ENCODE assay signal across 8 mouse cellular contexts in genomic region chr12:104069620-104070019, GRCm38 (mm10). TPM values are rescaled to one million over a fixed set of nuclear protein-coding genes. Genes with fewer than 3 reads are reported as not detected.
DNase-seq lines count a peak whose midpoint lies in the region; ATAC-seq lines count a peak whose summit lies in the region.

No protein-coding gene starts in this region.

- no peaks in the 10 kb centered on the region for H3K9me3 ChIP-seq in embryonic facial prominence, embryonic 11.5 days (replicated peaks; ENCODE audit: control insufficient read depth, low read length)

- no peaks in the 10 kb centered on the region for H3K36me3 ChIP-seq in embryonic facial prominence, embryonic 11.5 days (replicated peaks; ENCODE audit: control insufficient read depth, insufficient read depth, low read depth, low read length)

- WGBS in embryonic facial prominence, embryonic 11.5 days: 15% methylated on average over 2 of the region's 2 CpGs

- no peaks in the 10 kb centered on the region for H3K4me1 ChIP-seq in embryonic facial prominence, embryonic 11.5 days (ENCODE audit: control insufficient read depth, insufficient read depth, low read length)

- peak; percentile 40 for ATAC-seq in CD4-positive, CD25-positive, alpha-beta regulatory T cell, adult 4 months
- ATAC-seq in embryonic facial prominence, embryonic 11.5 days (replicated peaks; ENCODE audit: insufficient number of reproducible peaks, low FRiP score, low TSS enrichment, low read depth): 0 out of 2 replicates have a peak, but pooled peaks have one; percentile 26
- ATAC-seq in hematopoietic stem cell, adult 5-6 weeks (replicated peaks in 1 of 2; ENCODE audit: insufficient read depth in 1 of 2, low FRiP score in 2 of 2, low TSS enrichment in 1 of 2, low read depth in 1 of 2, poor library complexity in 2 of 2, severe bottlenecking in 2 of 2): peak; percentile 49 to 69

- H3K9ac ChIP-seq in embryonic facial prominence, embryonic 11.5 days (replicated peaks; ENCODE audit: low read length): no peak overlapping the region

- no peak overlapping the region for H3K27ac ChIP-seq in embryonic facial prominence, embryonic 11.5 days (replicated peaks; ENCODE audit: low read depth, low read length)

- H3K4me2 ChIP-seq in embryonic facial prominence, embryonic 11.5 days (ENCODE audit: low read depth, low read length): no peak overlapping the region

- H3K27me3 ChIP-seq in embryonic facial prominence, embryonic 11.5 days (ENCODE audit: control insufficient read depth, insufficient read depth, low read length): no peaks in the 10 kb centered on the region

- no peak overlapping the region for H3K4me3 ChIP-seq in embryonic facial prominence, embryonic 11.5 days (ENCODE audit: low read depth, low read length)

- peak; percentile 87 for DNase-seq in adrenal gland, postnatal 14 days
- peak; percentile 85 for DNase-seq in embryonic facial prominence, embryonic 11.5 days (ENCODE audit: low spot score)
- peak; percentile 66 to 86 for DNase-seq in layer of hippocampus, adult 8-10 months (ENCODE audit: low spot score in 2 of 2)
- DNase-seq in lung, postnatal 10 days: peak; percentile 86
- DNase-seq in retina, embryonic 14.5 days (ENCODE audit: low spot score): peak; percentile 91
- peak; percentile 79 for DNase-seq in urinary bladder, postnatal 25 days (ENCODE audit: low spot score)

RNA-seq across cellular contexts. Expression of gene Serpina12, which starts 25.4 kb away (rescaled TPM):
- polyA plus RNA-seq in CD4-positive, CD25-positive, alpha-beta regulatory T cell, adult 4 months (2017; shearing (Covaris generic)): under 1 TPM in 1 of 2 experiments, not detected in 1; 0.26 TPM
- 0.11 and 0.48 TPM in 2 replicates for total RNA-seq in adrenal gland, postnatal 14 days (2021)
- polyA plus RNA-seq in embryonic facial prominence, embryonic 11.5 days (2014; fragmentation: Nextera tagmentation; extraction: Ambion mirVana): not detected in 2 replicates
- not detected in 2 replicates for total RNA-seq in hematopoietic stem cell, adult 5-6 weeks (2017)
- not detected for total RNA-seq in layer of hippocampus, adult 8-10 months (2022)

RNA-seq across cellular contexts. Expression of gene Serpina5, which starts 31.3 kb away (rescaled TPM):
- polyA plus RNA-seq in CD4-positive, CD25-positive, alpha-beta regulatory T cell, adult 4 months (2017; shearing (Covaris generic)): not detected
- 0.30 TPM in 1 of 2 replicates, not detected in the other for total RNA-seq in adrenal gland, postnatal 14 days (2021)
- polyA plus RNA-seq in embryonic facial prominence, embryonic 11.5 days (2014; fragmentation: Nextera tagmentation; extraction: Ambion mirVana): not detected in 2 replicates
- not detected in 2 replicates for total RNA-seq in hematopoietic stem cell, adult 5-6 weeks (2017)
- not detected for total RNA-seq in layer of hippocampus, adult 8-10 months (2022)

RNA-seq across cellular contexts. Expression of gene Serpina3a, which starts 42.9 kb away (rescaled TPM):
- polyA plus RNA-seq in CD4-positive, CD25-positive, alpha-beta regulatory T cell, adult 4 months (2017; shearing (Covaris generic)): not detected
- not detected in 2 replicates for total RNA-seq in adrenal gland, postnatal 14 days (2021)
- not detected in 2 replicates for polyA plus RNA-seq in embryonic facial prominence, embryonic 11.5 days (2014; fragmentation: Nextera tagmentation; extraction: Ambion mirVana)
- total RNA-seq in hematopoietic stem cell, adult 5-6 weeks (2017): not detected in 2 replicates
- not detected for total RNA-seq in layer of hippocampus, adult 8-10 months (2022)

RNA-seq across cellular contexts. Expression of gene Serpina9, which starts 56.1 kb away (rescaled TPM):
- polyA plus RNA-seq in CD4-positive, CD25-positive, alpha-beta regulatory T cell, adult 4 months (2017; shearing (Covaris generic)): 1 to 10 TPM; 1.8 to 4.8 TPM
- total RNA-seq in adrenal gland, postnatal 14 days (2021): 0.22 TPM in 1 of 2 replicates, not detected in the other
- not detected in 2 replicates for polyA plus RNA-seq in embryonic facial prominence, embryonic 11.5 days (2014; fragmentation: Nextera tagmentation; extraction: Ambion mirVana)
- not detected in 2 replicates for total RNA-seq in hematopoietic stem cell, adult 5-6 weeks (2017)
- under 1 TPM; 0.10 to 0.32 (median 0.14) TPM for total RNA-seq in layer of hippocampus, adult 8-10 months (2022)

RNA-seq across cellular contexts. Expression of gene Serpina3b, which starts 58.2 kb away (rescaled TPM):
- polyA plus RNA-seq in CD4-positive, CD25-positive, alpha-beta regulatory T cell, adult 4 months (2017; shearing (Covaris generic)): not detected
- 0.33 TPM in 1 of 2 replicates, not detected in the other for total RNA-seq in adrenal gland, postnatal 14 days (2021)
- polyA plus RNA-seq in embryonic facial prominence, embryonic 11.5 days (2014; fragmentation: Nextera tagmentation; extraction: Ambion mirVana): not detected in 2 replicates
- not detected in 2 replicates for total RNA-seq in hematopoietic stem cell, adult 5-6 weeks (2017)
- total RNA-seq in layer of hippocampus, adult 8-10 months (2022): not detected
